Mouse (Mus musculus) heart, adult 2 months (tissue): Measurements from ENCODE around the gene 6430571L13Rik.

Source experiments
- CTCF ChIP-seq: fragments of 200-600 bp; IDR thresholded peaks from 2 replicates; pipeline ENCODE4 v1.8.1; 2022; ENCODE audit warnings: antibody characterized with exemption, mild to moderate bottlenecking, moderate library complexity
- EP300 ChIP-seq: fragments of 200-500 bp; IDR thresholded peaks from 2 replicates; pipeline ENCODE4 v1.6.1; 2011; ENCODE audit warnings: low read depth, low read length, control low read depth; ENCODE audit not compliant: insufficient read depth
- POLR2A ChIP-seq: fragments of 200-500 bp; IDR thresholded peaks from 2 replicates; pipeline ENCODE4 v1.6.1; 2011; ENCODE audit warnings: mild to moderate bottlenecking, low read depth, low read length, control low read depth; ENCODE audit not compliant: insufficient read depth

DNA sequence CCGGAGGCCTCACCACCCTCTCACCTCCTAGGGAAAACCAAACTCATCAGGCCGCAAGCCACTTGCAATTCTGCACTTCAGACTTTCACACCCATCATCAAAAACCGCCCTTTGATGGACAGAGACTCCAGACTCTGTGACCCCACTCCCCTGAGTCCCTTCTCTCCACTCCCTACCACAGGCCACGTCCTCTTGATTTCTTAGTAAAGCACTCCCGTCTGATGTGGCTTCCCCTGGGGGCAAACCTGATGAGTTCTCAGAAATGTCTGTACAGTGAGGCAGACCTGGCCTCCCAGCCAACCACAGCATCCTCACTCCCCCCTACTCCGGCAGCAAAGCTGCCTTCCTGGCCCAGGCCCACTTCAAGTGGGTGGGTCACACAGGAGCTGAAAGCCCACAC is 6.0 kb upstream of the 6430571L13Rik start:
- TF ChIP-seq POLR2A (no peak), CTCF (no peak), EP300 (no peak)
